Mouse (Mus musculus): Measurements from ENCODE around the gene Cdh4. TPM values are rescaled to one million over a fixed set of nuclear protein-coding genes. Genes with fewer than 3 reads are reported as not detected.

Cdh4 gene
- polyA plus RNA-seq, 1 experiment from 2014 or later, result 29.8 TPM

DNA sequence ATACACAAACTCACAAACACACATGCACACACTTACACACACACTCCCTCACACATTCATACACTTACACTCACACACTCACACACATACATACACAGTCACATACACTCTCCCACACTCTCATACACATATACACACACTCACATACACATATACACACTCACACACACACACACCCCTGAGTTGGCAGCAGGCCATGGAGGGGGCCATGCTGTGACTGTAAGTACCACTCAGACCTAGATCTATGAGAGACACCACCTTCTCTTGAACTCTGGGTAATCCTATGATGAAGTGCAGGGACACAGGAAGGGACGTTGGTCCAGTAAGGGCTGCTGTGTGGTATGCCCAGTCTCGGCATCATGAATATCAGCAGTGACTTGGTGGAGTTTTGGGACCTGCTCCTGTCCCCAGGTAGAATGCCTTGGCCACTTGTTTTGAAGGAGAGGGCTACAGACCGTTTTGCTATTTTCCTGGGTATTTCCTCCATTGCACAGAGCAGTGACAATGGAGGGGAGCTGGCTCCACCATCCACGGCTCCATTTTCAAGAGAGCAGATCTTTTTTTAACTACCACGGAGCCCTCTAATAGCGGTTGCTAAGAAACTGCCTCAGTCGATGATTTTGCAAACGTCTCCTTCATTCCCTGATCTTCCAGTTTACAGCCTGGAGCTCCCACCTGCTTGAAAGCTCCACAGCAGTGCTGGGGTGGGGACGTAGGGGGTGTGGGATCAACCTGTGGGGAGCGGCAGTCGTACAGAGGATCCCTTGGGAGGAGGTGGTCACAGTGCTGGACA is 371.0 kb downstream of the Cdh4 start:
- 0 out of 2 replicates have a peak, but pooled peaks have one; percentile 25 for ATAC-seq (ENCODE audit: low read depth)
- no peak overlapping the region for H3K4me3 ChIP-seq (ENCODE audit: low read depth, low read length)
- H3K36me3 ChIP-seq (ENCODE audit: control insufficient read depth, insufficient read depth, low read length), result no peaks in the 10 kb centered on the region
- H3K9ac ChIP-seq (replicated peaks; ENCODE audit: low read depth, low read length), result no peak overlapping the region
- H3K27ac ChIP-seq (ENCODE audit: low read depth, low read length), result no peak overlapping the region
- WGBS, result 60% methylated on average over 11 of the region's 11 CpGs
- H3K4me1 ChIP-seq (ENCODE audit: control insufficient read depth, insufficient read depth, low read length), result 0 out of 2 replicates have a peak, but pooled peaks cover 4% of the 10 kb centered on the region
- H3K27me3 ChIP-seq (ENCODE audit: control insufficient read depth, insufficient read depth, low read length), result no peaks in the 10 kb centered on the region
- no peaks in the 10 kb centered on the region for H3K9me3 ChIP-seq (ENCODE audit: control insufficient read depth, low read length)
- H3K4me2 ChIP-seq (ENCODE audit: low read depth, low read length), result no peak overlapping the region

DNA sequence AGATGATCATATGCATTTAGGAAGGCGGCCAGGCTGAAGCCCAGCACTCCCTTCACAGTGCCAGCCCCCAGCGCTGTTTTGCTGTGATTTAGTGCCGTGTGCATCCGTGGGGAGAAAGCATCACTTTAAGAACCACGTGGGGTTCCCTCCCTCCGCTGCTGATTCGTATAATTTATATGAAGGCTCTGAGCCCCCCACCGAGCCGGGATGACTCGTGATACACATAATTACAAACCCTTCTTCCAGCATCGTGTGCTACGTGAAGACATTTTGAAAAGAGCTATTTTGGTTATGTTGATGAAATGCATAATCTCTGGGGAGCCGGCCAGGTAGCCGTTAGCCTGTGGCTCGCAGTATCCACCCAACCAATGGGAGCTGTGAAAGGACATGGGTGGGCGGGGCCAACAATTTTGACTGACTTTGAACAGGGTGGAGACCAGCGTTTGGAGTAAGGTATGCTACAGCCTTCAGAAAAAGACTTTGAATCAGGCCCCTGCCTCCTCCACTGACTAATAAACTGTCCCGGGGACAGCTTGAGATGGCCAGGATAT is 382.6 kb downstream of the Cdh4 start:
- Histone ChIP-seq H3K27me3 (ENCODE audit: control insufficient read depth, insufficient read depth, low read length) (no peaks in the 10 kb centered on the region), H3K27ac (ENCODE audit: low read depth, low read length) (no peak overlapping the region), H3K9ac (replicated peaks; ENCODE audit: low read depth, low read length) (no peak overlapping the region), H3K36me3 (ENCODE audit: control insufficient read depth, insufficient read depth, low read length) (no peaks in the 10 kb centered on the region), H3K4me2 (ENCODE audit: low read depth, low read length) (no peak overlapping the region), H3K4me3 (ENCODE audit: low read depth, low read length) (no peak overlapping the region), H3K4me1 (ENCODE audit: control insufficient read depth, insufficient read depth, low read length) (peaks cover 8% of the 10 kb centered on the region; the same call in 1 of the 2 replicates), H3K9me3 (ENCODE audit: control insufficient read depth, low read length) (no peaks in the 10 kb centered on the region)
- 8% methylated on average over 18 of the region's 18 CpGs for WGBS
- ATAC-seq (ENCODE audit: low read depth), result peak; percentile 81

DNA sequence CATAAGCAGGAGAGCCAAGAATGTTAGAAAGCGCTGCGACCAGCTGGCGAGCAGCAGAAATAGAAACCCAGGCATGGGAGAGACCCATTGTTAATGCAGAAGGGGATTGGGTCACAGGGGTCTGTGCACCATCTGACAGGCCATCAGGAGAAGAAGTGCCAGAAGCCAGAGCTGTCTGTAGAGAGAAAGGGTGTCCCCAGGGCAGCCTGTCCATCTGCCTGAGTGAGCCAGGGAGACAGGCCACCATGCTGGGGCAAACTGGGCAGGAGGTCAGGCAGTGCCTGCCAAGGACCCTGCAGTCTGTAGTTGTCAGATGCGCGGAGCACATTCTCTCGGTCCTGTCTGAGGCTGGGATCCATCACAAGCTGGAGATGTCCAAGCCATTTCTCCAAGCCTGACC is 386.7 kb downstream of the Cdh4 start:
- WGBS, result 91% methylated on average over 6 of the region's 6 CpGs
- no peaks in the 10 kb centered on the region for H3K36me3 ChIP-seq (ENCODE audit: control insufficient read depth, insufficient read depth, low read length)
- H3K4me3 ChIP-seq (ENCODE audit: low read depth, low read length), result no peak overlapping the region
- H3K27me3 ChIP-seq (ENCODE audit: control insufficient read depth, insufficient read depth, low read length), result no peaks in the 10 kb centered on the region
- no peak overlapping the region for H3K4me2 ChIP-seq (ENCODE audit: low read depth, low read length)
- no peaks in the 10 kb centered on the region for H3K9me3 ChIP-seq (ENCODE audit: control insufficient read depth, low read length)
- no peak overlapping the region for H3K27ac ChIP-seq (ENCODE audit: low read depth, low read length)
- no peak overlapping the region for H3K9ac ChIP-seq (replicated peaks; ENCODE audit: low read depth, low read length)
- H3K4me1 ChIP-seq (ENCODE audit: control insufficient read depth, insufficient read depth, low read length), result peaks cover 6% of the 10 kb centered on the region; the same call in 1 of the 2 replicates
- ATAC-seq (ENCODE audit: low read depth), result no peak

GRCm38 (mm10) chr2:179829972-179830371 is 387.7 kb downstream of the Cdh4 start:
- 20% methylated on average over 6 of the region's 6 CpGs for WGBS
- H3K27me3 ChIP-seq (ENCODE audit: control insufficient read depth, insufficient read depth, low read length), result no peaks in the 10 kb centered on the region
- H3K4me1 ChIP-seq (ENCODE audit: control insufficient read depth, insufficient read depth, low read length), result no peaks in the 10 kb centered on the region
- H3K4me2 ChIP-seq (ENCODE audit: low read depth, low read length), result no peak overlapping the region
- ATAC-seq (ENCODE audit: low read depth), result no peak
- H3K4me3 ChIP-seq (ENCODE audit: low read depth, low read length), result no peak overlapping the region
- no peaks in the 10 kb centered on the region for H3K36me3 ChIP-seq (ENCODE audit: control insufficient read depth, insufficient read depth, low read length)
- H3K27ac ChIP-seq (ENCODE audit: low read depth, low read length), result no peak overlapping the region
- H3K9me3 ChIP-seq (ENCODE audit: control insufficient read depth, low read length), result no peaks in the 10 kb centered on the region
- no peak overlapping the region for H3K9ac ChIP-seq (replicated peaks; ENCODE audit: low read depth, low read length)

- 44% methylated on average over 9 of the region's 9 CpGs for WGBS
- ATAC-seq (ENCODE audit: low read depth), result no peak
- H3K4me1 ChIP-seq (ENCODE audit: control insufficient read depth, insufficient read depth, low read length), result peaks cover 10% of the 10 kb centered on the region
- no peak overlapping the region for H3K4me3 ChIP-seq (ENCODE audit: low read depth, low read length)
- no peaks in the 10 kb centered on the region for H3K27me3 ChIP-seq (ENCODE audit: control insufficient read depth, insufficient read depth, low read length)
- no peaks in the 10 kb centered on the region for H3K36me3 ChIP-seq (ENCODE audit: control insufficient read depth, insufficient read depth, low read length)
- H3K4me2 ChIP-seq (ENCODE audit: low read depth, low read length), result no peak overlapping the region
- H3K27ac ChIP-seq (ENCODE audit: low read depth, low read length), result no peak overlapping the region
- H3K9ac ChIP-seq (replicated peaks; ENCODE audit: low read depth, low read length), result no peak overlapping the region
- no peaks in the 10 kb centered on the region for H3K9me3 ChIP-seq (ENCODE audit: control insufficient read depth, low read length)
These were observed 392.7 kb downstream of the Cdh4 start for GRCm38 (mm10) chr2:179834892-179835291.

- Histone ChIP-seq H3K36me3 (ENCODE audit: control insufficient read depth, insufficient read depth, low read length) (no peaks in the 10 kb centered on the region), H3K27me3 (ENCODE audit: control insufficient read depth, insufficient read depth, low read length) (no peaks in the 10 kb centered on the region), H3K4me2 (ENCODE audit: low read depth, low read length) (no peak overlapping the region), H3K9me3 (ENCODE audit: control insufficient read depth, low read length) (no peaks in the 10 kb centered on the region), H3K27ac (ENCODE audit: low read depth, low read length) (no peak overlapping the region), H3K4me1 (ENCODE audit: control insufficient read depth, insufficient read depth, low read length) (peaks cover 10% of the 10 kb centered on the region), H3K9ac (replicated peaks; ENCODE audit: low read depth, low read length) (no peak overlapping the region), H3K4me3 (ENCODE audit: low read depth, low read length) (no peak overlapping the region)
- no peak for ATAC-seq (ENCODE audit: low read depth)
- 51% methylated on average over 7 of the region's 7 CpGs for WGBS
These were observed 393.3 kb downstream of the Cdh4 start for GRCm38 (mm10) chr2:179835570-179835969.

GRCm38 (mm10) chr2:179837186-179837585 is 395.0 kb downstream of the Cdh4 start:
- H3K27me3 ChIP-seq (ENCODE audit: control insufficient read depth, insufficient read depth, low read length), result no peaks in the 10 kb centered on the region
- no peak overlapping the region for H3K4me3 ChIP-seq (ENCODE audit: low read depth, low read length)
- no peaks in the 10 kb centered on the region for H3K36me3 ChIP-seq (ENCODE audit: control insufficient read depth, insufficient read depth, low read length)
- H3K4me2 ChIP-seq (ENCODE audit: low read depth, low read length), result no peak overlapping the region
- H3K9ac ChIP-seq (replicated peaks; ENCODE audit: low read depth, low read length), result no peak overlapping the region
- WGBS, result 58% methylated on average over 10 of the region's 10 CpGs
- peaks cover 10% of the 10 kb centered on the region for H3K4me1 ChIP-seq (ENCODE audit: control insufficient read depth, insufficient read depth, low read length)
- no peak overlapping the region for H3K27ac ChIP-seq (ENCODE audit: low read depth, low read length)
- no peaks in the 10 kb centered on the region for H3K9me3 ChIP-seq (ENCODE audit: control insufficient read depth, low read length)
- no peak for ATAC-seq (ENCODE audit: low read depth)

- no peak overlapping the region for H3K4me3 ChIP-seq (ENCODE audit: low read depth, low read length)
- H3K27me3 ChIP-seq (ENCODE audit: control insufficient read depth, insufficient read depth, low read length), result no peaks in the 10 kb centered on the region
- H3K4me2 ChIP-seq (ENCODE audit: low read depth, low read length), result no peak overlapping the region
- no peak for ATAC-seq (ENCODE audit: low read depth)
- no peak overlapping the region for H3K9ac ChIP-seq (replicated peaks; ENCODE audit: low read depth, low read length)
- H3K9me3 ChIP-seq (ENCODE audit: control insufficient read depth, low read length), result no peaks in the 10 kb centered on the region
- no peak overlapping the region for H3K27ac ChIP-seq (ENCODE audit: low read depth, low read length)
- peaks cover 17% of the 10 kb centered on the region for H3K4me1 ChIP-seq (ENCODE audit: control insufficient read depth, insufficient read depth, low read length)
- H3K36me3 ChIP-seq (ENCODE audit: control insufficient read depth, insufficient read depth, low read length), result no peaks in the 10 kb centered on the region
- 69% methylated on average over 7 of the region's 7 CpGs for WGBS
These were observed 395.8 kb downstream of the Cdh4 start for GRCm38 (mm10) chr2:179838036-179838435.

GRCm38 (mm10) chr2:179842610-179843389 is 400.6 kb downstream of the Cdh4 start:
- 0 out of 2 replicates have a peak overlapping the region, but pooled peaks have one; percentile 4 for H3K27ac ChIP-seq (ENCODE audit: low read depth, low read length)

More at GRCm38 (mm10) chr2:179842610-179843389, 400.6 kb downstream of the Cdh4 start:
- H3K4me2 ChIP-seq (ENCODE audit: low read depth, low read length), result no peak overlapping the region
- WGBS, result 67% methylated on average over 12 of the region's 12 CpGs
- peaks cover 9% of the 10 kb centered on the region for H3K4me1 ChIP-seq (ENCODE audit: control insufficient read depth, insufficient read depth, low read length)
- H3K9me3 ChIP-seq (ENCODE audit: control insufficient read depth, low read length), result no peaks in the 10 kb centered on the region
- no peaks in the 10 kb centered on the region for H3K27me3 ChIP-seq (ENCODE audit: control insufficient read depth, insufficient read depth, low read length)
- H3K4me3 ChIP-seq (ENCODE audit: low read depth, low read length), result no peak overlapping the region
- H3K36me3 ChIP-seq (ENCODE audit: control insufficient read depth, insufficient read depth, low read length), result no peaks in the 10 kb centered on the region
- H3K9ac ChIP-seq (replicated peaks; ENCODE audit: low read depth, low read length), result no peak overlapping the region
- peak; percentile 73; the same call in 1 of the 2 replicates for ATAC-seq (ENCODE audit: low read depth)
